Mouse (Mus musculus) midbrain, embryonic 15.5 days (tissue): ENCODE measurements at regions not wholly inside any gene's neighbourhood (a gene's known extent, or its start where the extent isn't known, plus 50 kb on each side); places are given as distances from the start of the nearest gene placed in this dataset.

Source experiments
- ATAC-seq: fragments of 200-750 bp; cut with Nextera tagmentation; replicated peaks from 2 replicates; pipeline ENCODE4 v1.8.0; 2017; ENCODE audit warnings: moderate TSS enrichment
- H3K27ac ChIP-seq: fragments of 300-500 bp; sonication (generic); 2 replicates; pipeline ENCODE4 v1.5.1; 2015; ENCODE audit warnings: mild to moderate bottlenecking, inconsistent platforms
- H3K27me3 ChIP-seq: fragments of 300-500 bp; sonication (generic); replicated peaks from 2 replicates; pipeline ENCODE4 v1.6.1; 2015; ENCODE audit warnings: inconsistent platforms
- H3K36me3 ChIP-seq: fragments of 300-500 bp; sonication (generic); replicated peaks from 2 replicates; pipeline ENCODE4 v1.6.1; 2015; ENCODE audit warnings: inconsistent platforms
- H3K4me1 ChIP-seq: fragments of 300-500 bp; sonication (generic); 2 replicates; pipeline ENCODE4 v1.6.1; 2015; ENCODE audit warnings: inconsistent platforms
- H3K4me2 ChIP-seq: fragments of 300-500 bp; sonication (generic); 2 replicates; pipeline ENCODE4 v1.6.1; 2015; ENCODE audit warnings: inconsistent platforms, mild to moderate bottlenecking, moderate library complexity
- H3K4me3 ChIP-seq: fragments of 300-500 bp; sonication (generic); 2 replicates; pipeline ENCODE4 v1.5.1; 2015; ENCODE audit warnings: mild to moderate bottlenecking, inconsistent platforms
- H3K9ac ChIP-seq: fragments of 300-500 bp; sonication (generic); 2 replicates; pipeline ENCODE4 v1.6.1; 2015; ENCODE audit warnings: mild to moderate bottlenecking, inconsistent platforms
- H3K9me3 ChIP-seq: fragments of 300-500 bp; sonication (generic); 2 replicates; pipeline ENCODE4 v1.6.1; 2016; ENCODE audit warnings: inconsistent platforms
- WGBS: fragments of 180-500 bp; shearing (Covaris S2); methylation state at CpG from one replicate; pipeline ENCODE4 v1.1.7; 2015; ENCODE audit warnings: mixed read lengths; 5-methylcytosine and 5-hydroxymethylcytosine counted together

GRCm38 (mm10) chr8:26868849-26869110 lies 108.3 kb upstream of the Zfp703 start:
- H3K9ac ChIP-seq = no peak overlapping the region
- H3K4me2 ChIP-seq = no peak overlapping the region
- no peaks in the 10 kb centered on the region for H3K36me3 ChIP-seq
- no peak overlapping the region for H3K27ac ChIP-seq
- H3K27me3 ChIP-seq = no peaks in the 10 kb centered on the region
- no peak for ATAC-seq
- H3K9me3 ChIP-seq = no peaks in the 10 kb centered on the region
- no peaks in the 10 kb centered on the region for H3K4me1 ChIP-seq
- H3K4me3 ChIP-seq = no peak overlapping the region
- WGBS = 79% methylated on average over 2 of the region's 2 CpGs

DNA sequence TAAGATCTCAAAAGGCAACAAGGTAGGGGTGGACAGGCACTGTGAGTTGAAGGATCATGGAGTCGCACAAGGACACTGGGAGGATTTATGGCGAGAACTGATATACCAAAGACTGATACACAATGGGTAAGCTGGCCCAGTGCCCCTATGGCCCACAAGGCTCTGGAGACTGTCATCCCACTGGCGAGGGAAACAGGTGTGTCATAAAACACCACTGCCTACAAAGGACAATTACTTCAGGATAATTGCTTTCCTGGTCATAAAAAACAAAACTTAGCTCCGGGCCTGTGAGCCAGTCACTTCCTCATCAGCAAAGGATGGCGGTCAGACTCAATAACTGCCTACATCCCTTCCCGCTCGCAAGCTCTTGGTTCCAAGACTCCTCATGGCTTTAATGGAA lies 105.3 kb upstream of the Zfp703 start:
- no peaks in the 10 kb centered on the region for H3K9me3 ChIP-seq
- ATAC-seq = no peak
- no peak overlapping the region for H3K27ac ChIP-seq
- H3K27me3 ChIP-seq = no peaks in the 10 kb centered on the region
- H3K4me3 ChIP-seq = no peak overlapping the region
- no peaks in the 10 kb centered on the region for H3K4me1 ChIP-seq
- no peaks in the 10 kb centered on the region for H3K36me3 ChIP-seq
- H3K9ac ChIP-seq = no peak overlapping the region
- H3K4me2 ChIP-seq = no peak overlapping the region
- WGBS = 93% methylated on average over 7 of the region's 7 CpGs

- no peaks in the 10 kb centered on the region for H3K9me3 ChIP-seq
- no peak overlapping the region for H3K4me3 ChIP-seq
- H3K4me2 ChIP-seq = no peak overlapping the region
- H3K27me3 ChIP-seq = no peaks in the 10 kb centered on the region
- ATAC-seq = no peak
- no peak overlapping the region for H3K27ac ChIP-seq
- no peaks in the 10 kb centered on the region for H3K4me1 ChIP-seq
- H3K9ac ChIP-seq = no peak overlapping the region
- no peaks in the 10 kb centered on the region for H3K36me3 ChIP-seq
- 93% methylated on average over 3 of the region's 3 CpGs for WGBS
Observed at GRCm38 (mm10) chr8:26872382-26872781, 104.7 kb upstream of the Zfp703 start.

GRCm38 (mm10) chr8:26872815-26873214 lies 104.3 kb upstream of the Zfp703 start:
- 82% methylated on average over 8 of the region's 8 CpGs for WGBS
- ATAC-seq = no peak

GRCm38 (mm10) chr8:26880177-26880576 lies 96.9 kb upstream of the Zfp703 start:
- no peak for ATAC-seq
- no peak overlapping the region for H3K4me3 ChIP-seq
- no peak overlapping the region for H3K9ac ChIP-seq
- WGBS = 78% methylated on average over 7 of the region's 7 CpGs
- no peaks in the 10 kb centered on the region for H3K27me3 ChIP-seq
- H3K9me3 ChIP-seq = no peaks in the 10 kb centered on the region
- H3K36me3 ChIP-seq = no peaks in the 10 kb centered on the region
- no peaks in the 10 kb centered on the region for H3K4me1 ChIP-seq
- H3K27ac ChIP-seq = no peak overlapping the region
- no peak overlapping the region for H3K4me2 ChIP-seq

More at GRCm38 (mm10) chr8:26872815-26873214, 104.3 kb upstream of the Zfp703 start:
- no peaks in the 10 kb centered on the region for H3K4me1 ChIP-seq
- no peak overlapping the region for H3K9ac ChIP-seq
- H3K36me3 ChIP-seq = no peaks in the 10 kb centered on the region
- no peak overlapping the region for H3K4me2 ChIP-seq
- no peaks in the 10 kb centered on the region for H3K9me3 ChIP-seq
- no peaks in the 10 kb centered on the region for H3K27me3 ChIP-seq
- H3K27ac ChIP-seq = no peak overlapping the region
- no peak overlapping the region for H3K4me3 ChIP-seq

- Histone ChIP-seq H3K27ac (no peak overlapping the region), H3K36me3 (no peaks in the 10 kb centered on the region), H3K4me3 (no peak overlapping the region), H3K27me3 (no peaks in the 10 kb centered on the region), H3K4me1 (no peaks in the 10 kb centered on the region), H3K9me3 (no peaks in the 10 kb centered on the region), H3K9ac (no peak overlapping the region), H3K4me2 (no peak overlapping the region)
- 88% methylated on average over 7 of the region's 7 CpGs for WGBS
- ATAC-seq = no peak
Observed at GRCm38 (mm10) chr8:26881268-26882120, 95.6 kb upstream of the Zfp703 start.

DNA sequence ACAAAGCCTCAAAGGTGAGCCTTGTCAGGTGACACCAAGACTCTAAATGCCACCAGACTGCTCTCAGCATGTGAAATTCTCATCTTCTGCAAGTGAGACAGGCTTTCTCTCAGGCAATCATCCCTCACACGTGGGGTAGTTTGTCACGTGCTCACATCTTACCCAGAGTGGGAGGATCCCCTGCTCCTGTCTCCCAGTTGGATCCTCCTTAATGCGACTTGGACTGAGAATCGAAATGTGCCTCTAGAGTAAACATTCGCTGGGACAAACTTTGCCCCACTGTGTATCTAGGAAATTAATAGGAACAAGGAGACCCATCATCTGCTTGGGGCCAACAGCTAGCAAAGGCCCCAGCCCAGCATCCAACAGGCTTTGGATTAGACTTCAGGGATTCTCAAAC lies 94.5 kb upstream of the Zfp703 start:
- no peak overlapping the region for H3K4me3 ChIP-seq
- H3K4me2 ChIP-seq = no peak overlapping the region
- no peaks in the 10 kb centered on the region for H3K36me3 ChIP-seq
- H3K27me3 ChIP-seq = no peaks in the 10 kb centered on the region
- 83% methylated on average over 5 of the region's 5 CpGs for WGBS
- ATAC-seq = no peak
- no peak overlapping the region for H3K9ac ChIP-seq
- no peaks in the 10 kb centered on the region for H3K9me3 ChIP-seq
- no peaks in the 10 kb centered on the region for H3K4me1 ChIP-seq
- H3K27ac ChIP-seq = no peak overlapping the region

- Histone ChIP-seq H3K9ac (no peak overlapping the region), H3K36me3 (no peaks in the 10 kb centered on the region), H3K27ac (no peak overlapping the region), H3K4me1 (no peaks in the 10 kb centered on the region), H3K4me3 (no peak overlapping the region), H3K27me3 (no peaks in the 10 kb centered on the region), H3K4me2 (no peak overlapping the region), H3K9me3 (no peaks in the 10 kb centered on the region)
- WGBS = 88% methylated on average over 5 of the region's 5 CpGs
- ATAC-seq = no peak
Observed at GRCm38 (mm10) chr8:26883285-26883684, 93.8 kb upstream of the Zfp703 start.

GRCm38 (mm10) chr8:26883770-26884169 lies 93.4 kb upstream of the Zfp703 start:
- Histone ChIP-seq H3K9me3 (no peaks in the 10 kb centered on the region), H3K4me1 (no peaks in the 10 kb centered on the region), H3K4me3 (no peak overlapping the region), H3K4me2 (no peak overlapping the region), H3K27me3 (no peaks in the 10 kb centered on the region), H3K9ac (no peak overlapping the region), H3K27ac (no peak overlapping the region), H3K36me3 (no peaks in the 10 kb centered on the region)
- 80% methylated on average over 6 of the region's 6 CpGs for WGBS
- no peak for ATAC-seq

- Histone ChIP-seq H3K9ac (no peak overlapping the region), H3K4me2 (no peak overlapping the region), H3K27me3 (no peaks in the 10 kb centered on the region), H3K4me1 (no peaks in the 10 kb centered on the region), H3K4me3 (no peak overlapping the region), H3K36me3 (no peaks in the 10 kb centered on the region), H3K9me3 (no peaks in the 10 kb centered on the region), H3K27ac (no peak overlapping the region)
- WGBS = 79% methylated on average over 13 of the region's 13 CpGs
- ATAC-seq = no peak
Observed at GRCm38 (mm10) chr8:26884350-26884749, 92.8 kb upstream of the Zfp703 start.

- no peaks in the 10 kb centered on the region for H3K9me3 ChIP-seq
- no peaks in the 10 kb centered on the region for H3K27me3 ChIP-seq
- H3K4me1 ChIP-seq = no peaks in the 10 kb centered on the region
- no peak for ATAC-seq
- 91% methylated on average over 5 of the region's 5 CpGs for WGBS
- H3K27ac ChIP-seq = no peak overlapping the region
- H3K4me2 ChIP-seq = no peak overlapping the region
- no peak overlapping the region for H3K9ac ChIP-seq
- H3K4me3 ChIP-seq = no peak overlapping the region
- no peaks in the 10 kb centered on the region for H3K36me3 ChIP-seq
Observed at GRCm38 (mm10) chr8:26885365-26885764, 91.8 kb upstream of the Zfp703 start.

DNA sequence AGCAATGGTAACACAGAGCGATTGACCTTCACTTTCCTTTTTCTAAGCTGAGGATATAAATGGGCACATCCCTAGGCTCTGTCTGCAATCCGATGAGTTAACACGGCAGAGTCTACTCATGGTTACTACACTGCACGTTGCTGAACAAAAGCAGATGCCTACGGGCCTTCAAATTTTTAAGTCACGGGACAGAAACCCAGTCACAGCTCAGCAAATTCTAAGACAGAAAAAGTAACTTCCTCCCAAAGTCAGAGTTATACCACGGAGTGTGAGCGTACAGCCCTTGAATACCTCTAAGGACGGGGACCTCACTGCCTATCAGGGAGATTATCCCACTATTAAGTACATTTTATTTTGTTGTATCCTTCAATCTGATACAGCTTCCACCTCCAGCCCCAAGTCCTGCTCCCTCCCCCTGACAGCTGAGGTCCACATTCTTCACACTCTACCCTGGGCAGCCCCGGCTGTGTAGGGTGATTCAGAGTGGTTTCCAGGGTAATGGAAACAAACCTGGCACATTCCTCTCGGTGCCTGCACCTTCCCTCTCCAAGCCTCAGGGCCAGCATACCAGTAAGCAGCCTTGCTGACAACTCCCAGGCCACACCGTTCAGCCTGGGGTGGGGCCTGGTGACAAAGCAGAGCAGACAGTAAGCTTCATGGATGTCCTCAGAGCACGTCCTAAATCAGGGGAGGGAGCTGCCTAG lies 90.2 kb upstream of the Zfp703 start:
- no peaks in the 10 kb centered on the region for H3K36me3 ChIP-seq
- H3K9ac ChIP-seq = no peak overlapping the region
- no peaks in the 10 kb centered on the region for H3K4me1 ChIP-seq
- WGBS = 86% methylated on average over 13 of the region's 13 CpGs
- no peaks in the 10 kb centered on the region for H3K9me3 ChIP-seq
- ATAC-seq = no peak
- no peaks in the 10 kb centered on the region for H3K27me3 ChIP-seq
- no peak overlapping the region for H3K4me3 ChIP-seq
- no peak overlapping the region for H3K4me2 ChIP-seq
- no peak overlapping the region for H3K27ac ChIP-seq

DNA sequence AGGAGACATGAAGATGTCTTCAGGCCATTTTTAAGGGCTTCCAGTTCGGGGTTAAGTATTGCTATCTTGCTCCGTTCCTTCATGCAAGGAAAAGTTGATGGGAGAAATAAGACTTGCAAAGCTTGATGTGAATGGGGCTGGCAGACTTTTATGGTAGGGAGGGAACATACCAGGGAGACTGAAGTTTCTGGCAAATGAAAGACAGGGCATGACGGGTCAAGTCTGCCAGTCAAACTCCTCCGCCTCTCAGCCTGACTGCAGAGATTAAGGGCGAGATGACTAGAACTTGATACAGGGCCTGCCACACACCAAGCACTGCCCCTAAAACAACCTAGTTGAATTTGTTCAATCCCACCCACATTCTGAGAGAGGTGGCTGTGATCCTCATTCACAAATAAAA lies 89.6 kb upstream of the Zfp703 start:
- Histone ChIP-seq H3K27ac (no peak overlapping the region), H3K9ac (no peak overlapping the region), H3K36me3 (no peaks in the 10 kb centered on the region), H3K9me3 (no peaks in the 10 kb centered on the region), H3K4me3 (no peak overlapping the region), H3K27me3 (no peaks in the 10 kb centered on the region), H3K4me1 (no peaks in the 10 kb centered on the region), H3K4me2 (no peak overlapping the region)
- WGBS = 83% methylated on average over 5 of the region's 5 CpGs
- no peak for ATAC-seq
